Mouse (Mus musculus): Measurements from ENCODE around the gene Tmem53. TPM values are rescaled to one million over a fixed set of nuclear protein-coding genes. Genes with fewer than 3 reads are reported as not detected.

Gene Tmem53
- 53.1 and 57.3 TPM in 2 replicates for total RNA-seq (2021)
- long read RNA-seq, experiment 1, transcript Tmem53-203 (3 exons, 923 nt) = minor isoform, 7 of 104 reads
- long read RNA-seq, experiment 1, transcript Tmem53-201 (3 exons, 991 nt) = major isoform, 78 of 104 reads
- long read RNA-seq, experiment 1, partial matches to known transcripts = 1 of 104 reads
- long read RNA-seq, experiment 1, other reads (novel, unspliced or antisense) = 18 of 104 reads
- long read RNA-seq, experiment 2, transcript Tmem53-201 (3 exons, 991 nt) = major isoform, 72 of 83 reads
- long read RNA-seq, experiment 2, partial matches to known transcripts = 0 of 83 reads
- long read RNA-seq, experiment 2, other reads (novel, unspliced or antisense) = 8 of 83 reads

- peak; percentile 98 for DNase-seq
These were observed at the start of gene Tmem53, which contains the start of gene Armh1 for GRCm38 (mm10) chr4:117251801-117252316. Gene Tmem53, plus strand, starts transcription at chr4:117251951. Gene Armh1, minus strand, starts transcription at chr4:117252125.

DNA sequence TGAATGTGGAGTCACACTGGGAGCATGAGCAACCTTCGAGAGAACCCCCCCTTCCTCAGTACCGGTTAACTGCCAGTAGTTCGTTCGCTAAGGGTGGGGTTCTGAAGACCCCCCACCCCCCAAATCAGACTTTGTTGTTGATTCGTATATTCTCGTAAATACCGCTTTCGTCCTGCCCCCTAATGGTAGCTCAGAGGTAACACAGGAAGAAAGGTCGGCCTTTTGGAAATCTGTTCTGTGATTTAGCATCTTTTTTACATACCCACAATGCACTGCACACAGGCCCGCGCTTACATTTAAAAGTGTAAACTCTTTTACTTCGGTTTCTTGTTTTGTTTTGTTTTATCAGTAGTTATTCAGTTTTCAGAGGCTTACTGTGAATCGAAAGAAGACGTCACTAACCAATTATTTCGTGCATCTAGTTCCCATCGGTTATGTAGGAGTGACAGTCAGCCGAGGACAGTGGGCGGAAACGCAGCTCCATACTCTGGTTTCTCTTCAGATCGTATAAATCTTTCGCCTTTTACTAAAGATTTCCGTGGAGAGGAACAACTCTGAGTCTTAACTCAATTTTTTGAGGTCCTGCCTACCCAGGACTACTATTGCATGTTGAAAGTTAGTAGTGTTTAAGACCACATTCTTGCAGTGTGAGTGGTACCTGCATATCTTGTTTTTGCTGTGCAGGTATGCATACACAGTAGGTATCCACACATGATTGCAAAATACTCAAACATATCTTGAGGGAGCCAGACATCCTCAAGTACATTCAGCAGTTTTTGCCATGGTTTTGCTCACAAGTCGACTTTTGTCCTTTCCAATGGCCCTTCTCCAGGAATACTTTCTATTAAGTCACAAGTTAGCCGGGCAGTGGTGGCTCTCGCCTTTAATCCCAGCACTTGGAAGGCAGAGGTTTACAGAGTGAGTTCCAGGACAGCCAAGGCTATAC, 49.4 kb upstream of the Tmem53 start:
- peak; percentile 66 for DNase-seq

- DNase-seq = no peak
These were observed 48.8 kb upstream of the Tmem53 start for GRCm38 (mm10) chr4:117202992-117203354.

GRCm38 (mm10) chr4:117209592-117209991, 42.2 kb upstream of the Tmem53 start:
- DNase-seq = no peak

DNA sequence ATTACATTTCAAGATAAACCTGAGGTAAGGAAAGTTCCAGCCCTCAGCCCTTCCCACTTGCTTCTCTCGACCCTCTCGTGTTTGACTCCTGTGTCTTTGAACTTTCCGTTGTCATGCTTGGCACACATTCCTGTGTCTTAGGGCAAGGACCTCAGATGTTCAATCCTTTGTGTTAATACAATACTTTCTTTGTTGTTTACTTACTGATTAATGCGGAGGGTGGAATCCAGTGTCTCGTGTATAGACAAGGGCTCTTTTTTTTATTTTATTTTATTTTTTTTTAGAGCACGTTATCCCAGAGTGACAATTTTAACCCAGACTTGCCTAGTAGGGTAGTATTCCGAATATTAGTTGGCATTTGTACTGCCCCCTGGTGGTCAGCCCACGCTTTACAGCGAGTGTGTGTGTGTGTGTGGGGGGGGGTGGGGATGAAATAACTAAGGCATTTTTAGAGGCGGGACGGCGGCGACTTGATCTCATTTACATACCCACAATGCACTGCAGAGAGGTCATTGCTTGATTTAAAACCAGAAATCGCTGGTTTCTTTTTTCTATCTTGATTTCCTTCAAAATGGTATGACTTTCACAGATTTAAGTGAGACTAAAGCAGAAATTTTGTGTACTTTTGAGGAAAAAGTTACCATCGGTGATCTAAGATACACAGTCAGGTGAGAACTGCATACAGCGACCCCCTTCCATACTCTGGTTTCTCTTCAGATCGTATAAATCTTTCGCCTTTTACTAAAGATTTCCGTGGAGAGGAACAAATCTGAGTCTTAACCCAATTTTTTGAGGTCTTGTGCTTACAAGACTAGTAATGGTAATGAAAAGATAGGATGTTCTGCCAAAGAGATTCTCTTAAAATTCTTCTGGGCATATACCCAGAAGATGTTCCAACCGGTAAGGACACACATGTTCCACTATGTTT, 41.3 kb upstream of the Tmem53 start:
- peak; percentile 93 for DNase-seq

DNA sequence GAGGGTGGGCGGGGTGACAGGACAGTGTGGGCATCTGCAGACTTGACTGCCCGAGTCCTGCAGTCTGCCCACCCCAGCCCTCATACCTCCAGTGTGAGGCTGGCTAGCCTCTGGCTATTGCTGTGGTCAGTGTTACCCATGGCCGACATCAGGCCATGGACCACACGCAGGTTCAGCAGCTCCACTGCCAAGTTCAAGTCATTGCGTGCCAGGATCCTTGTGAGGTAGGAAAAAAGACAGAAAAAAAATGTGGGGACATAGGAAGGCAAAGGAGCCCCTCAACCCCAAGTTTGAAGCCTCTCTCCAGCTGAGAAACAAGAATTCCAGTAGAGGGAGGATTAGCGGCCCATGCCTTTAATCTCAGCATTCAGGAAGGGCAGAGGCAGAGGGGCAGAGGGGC, 37.5 kb upstream of the Tmem53 start:
- no peak for DNase-seq

DNA sequence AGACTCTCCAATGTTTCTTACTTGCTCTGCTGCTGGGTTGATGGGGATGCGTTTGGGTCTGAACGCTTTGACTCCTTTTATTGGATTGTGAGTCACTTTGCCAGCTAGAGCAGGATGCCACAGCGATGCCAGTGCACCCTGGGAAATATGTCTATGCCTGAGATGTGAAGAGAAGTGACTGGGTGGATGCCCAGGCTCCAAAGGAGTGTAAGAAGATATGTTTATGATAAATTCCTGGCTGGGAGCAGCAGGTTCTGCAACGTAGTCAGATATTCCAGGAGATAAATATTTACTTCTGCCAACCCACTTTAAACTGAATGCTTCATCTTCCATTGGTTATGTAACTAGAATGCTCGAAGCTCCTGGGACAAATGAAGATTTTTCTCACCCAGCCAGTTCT, 34.7 kb upstream of the Tmem53 start:
- DNase-seq = no peak

DNA sequence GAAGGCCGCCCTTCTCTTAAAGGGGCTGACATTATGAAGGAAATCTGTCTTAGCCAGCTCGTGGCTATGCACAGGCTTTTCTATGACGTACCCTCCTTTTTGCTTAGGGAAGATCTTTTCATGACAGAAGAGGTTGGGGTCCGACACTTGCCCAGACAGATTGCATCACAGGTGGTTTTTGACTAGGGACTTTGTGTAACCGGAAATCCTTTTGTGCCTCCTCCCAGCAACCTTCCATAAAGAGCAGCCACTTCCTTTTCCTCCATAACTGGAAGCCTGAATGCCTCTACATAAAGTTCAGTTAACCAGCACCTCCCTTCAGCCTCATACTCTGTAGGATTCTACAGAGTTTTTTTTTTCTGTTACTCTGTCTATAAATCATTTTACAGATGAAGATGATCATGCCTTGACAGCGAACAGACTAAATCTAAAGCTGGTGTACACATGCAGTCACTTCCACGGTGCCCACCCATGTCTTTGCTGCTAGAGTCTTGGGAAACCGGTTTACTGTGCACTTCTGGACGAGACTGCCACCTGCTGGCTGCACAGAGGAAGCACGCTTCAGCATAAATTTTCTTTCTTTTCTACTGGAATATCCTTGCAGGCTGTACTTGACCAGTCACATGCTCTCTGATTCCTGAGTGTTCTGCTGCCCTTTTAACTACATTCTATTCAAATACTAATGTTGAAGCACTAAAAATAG, 33.1 kb upstream of the Tmem53 start:
- peak; percentile 75 for DNase-seq

DNA sequence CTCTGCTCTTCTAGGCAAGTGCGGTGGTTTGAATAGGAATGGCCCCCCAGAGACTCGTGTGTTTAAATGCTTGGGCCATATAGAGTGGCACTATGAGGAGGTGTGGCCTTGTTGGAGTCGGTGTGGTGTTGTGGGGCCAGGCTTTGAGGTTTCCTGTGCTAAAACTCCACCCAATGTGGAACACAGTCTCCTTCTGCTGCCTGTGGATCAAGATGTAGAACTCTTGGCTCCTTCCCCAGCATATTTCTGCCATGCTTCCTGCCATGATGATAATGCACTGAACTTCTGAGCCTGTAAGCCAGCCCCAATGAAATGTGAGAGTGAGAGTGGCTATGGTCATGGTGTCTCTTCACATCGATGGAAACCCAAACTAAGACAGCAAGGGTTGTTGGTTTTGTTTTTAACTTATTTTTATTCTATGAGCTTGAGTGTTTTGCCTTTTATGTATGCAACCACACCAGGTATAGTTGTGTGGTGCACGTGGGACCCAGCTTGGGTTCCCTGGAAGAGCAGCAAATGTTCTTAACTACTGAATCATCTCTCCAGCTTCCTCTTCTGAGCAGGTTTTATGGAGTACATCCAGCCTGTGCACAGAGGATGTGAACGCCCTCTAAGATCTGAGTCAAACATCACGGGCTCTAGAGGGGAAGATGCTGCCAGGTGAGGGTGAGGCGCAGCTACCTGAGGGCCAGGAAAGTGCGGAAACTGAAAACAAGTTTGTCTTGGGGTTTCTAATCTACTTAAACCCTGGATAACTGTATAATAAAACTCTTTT, 30.8 kb upstream of the Tmem53 start:
- no peak for DNase-seq

- peak; percentile 31 for DNase-seq
These were observed 29.9 kb upstream of the Tmem53 start for GRCm38 (mm10) chr4:117221836-117222235.

DNA sequence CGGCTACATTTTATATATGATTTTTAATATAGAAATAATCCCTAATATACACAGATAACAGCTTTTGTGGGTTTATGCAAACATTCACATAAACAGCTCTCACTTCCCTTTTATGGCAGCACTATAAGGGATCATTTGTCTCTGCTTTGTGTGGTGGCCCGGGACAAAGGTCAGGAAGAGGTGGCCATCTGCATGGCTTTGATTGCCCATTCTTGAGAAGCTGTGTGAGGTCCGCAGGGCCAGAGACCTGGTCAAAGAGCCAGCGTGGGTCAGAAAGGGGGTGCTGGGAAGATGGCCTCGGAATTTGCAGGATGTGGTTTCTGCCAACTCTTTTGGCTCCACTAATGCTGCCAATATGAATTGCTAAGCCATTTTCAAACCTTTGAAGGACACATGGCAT, 28.8 kb upstream of the Tmem53 start:
- no peak for DNase-seq

GRCm38 (mm10) chr4:117224122-117224521, 27.6 kb upstream of the Tmem53 start:
- DNase-seq = no peak

DNA sequence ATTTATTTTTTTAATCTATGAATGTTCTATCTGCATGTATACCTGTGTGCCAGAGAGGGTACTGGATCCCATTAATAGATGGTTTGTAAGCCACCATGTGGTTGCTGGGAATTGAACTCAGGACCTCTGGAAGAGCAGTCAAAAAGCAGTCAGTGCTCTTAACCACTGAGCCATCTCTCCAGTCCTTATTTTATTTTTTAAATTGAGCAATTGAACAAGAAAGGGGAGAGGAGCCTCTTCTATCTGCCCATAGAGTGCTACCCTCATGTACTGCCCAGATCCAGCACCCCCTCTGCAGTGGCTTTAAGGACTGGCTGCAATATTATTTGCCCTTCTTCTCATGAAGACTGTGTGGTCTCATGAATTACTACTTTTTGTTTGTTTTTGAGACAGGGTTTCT, 26.5 kb upstream of the Tmem53 start:
- no peak for DNase-seq

DNA sequence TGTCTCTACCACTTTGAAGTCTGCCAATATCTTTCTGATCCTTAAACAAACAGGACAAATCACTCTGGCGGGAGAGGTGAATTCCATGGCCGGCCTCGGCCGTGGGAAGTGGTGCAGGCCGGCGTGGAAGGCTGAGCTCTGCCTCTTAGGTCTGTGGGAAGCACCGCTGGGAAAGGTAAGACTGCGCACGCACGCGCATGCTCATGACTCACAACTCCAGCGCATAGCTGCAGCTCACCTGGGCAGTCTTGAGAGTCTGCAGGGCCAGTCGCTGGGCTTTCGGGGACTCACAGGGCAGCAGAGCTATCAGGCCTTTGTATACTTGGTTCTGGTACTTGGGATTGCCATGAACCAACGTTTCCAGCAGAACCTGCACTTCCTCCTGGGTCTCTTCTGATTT, 22.2 kb upstream of the Tmem53 start:
- DNase-seq = no peak

- DNase-seq = no peak
These were observed 21.4 kb upstream of the Tmem53 start for GRCm38 (mm10) chr4:117230331-117230730.

DNA sequence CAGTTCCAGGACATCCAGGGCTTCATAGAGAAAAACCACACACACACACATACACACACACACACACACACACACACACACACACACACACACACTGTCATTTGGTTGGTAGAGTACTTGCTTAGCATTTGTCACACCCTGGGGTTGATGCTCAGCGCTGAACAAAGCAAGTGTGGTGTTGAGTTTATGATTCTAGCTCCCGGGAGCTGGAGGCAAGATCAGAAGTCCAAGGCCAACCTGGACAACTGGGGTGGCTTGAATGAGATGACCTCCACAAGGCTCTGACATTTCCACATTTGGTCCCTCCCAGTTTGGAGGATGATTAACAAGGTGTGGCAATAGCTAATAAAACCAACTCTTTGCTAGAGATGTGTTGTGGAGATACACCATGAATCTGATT, 20.5 kb upstream of the Tmem53 start:
- peak; percentile 30 for DNase-seq

GRCm38 (mm10) chr4:117234166-117234741, 17.5 kb upstream of the Tmem53 start:
- no peak for DNase-seq

GRCm38 (mm10) chr4:117235822-117236221, 15.9 kb upstream of the Tmem53 start:
- no peak for DNase-seq

- no peak for DNase-seq
These were observed 12.6 kb upstream of the Tmem53 start for GRCm38 (mm10) chr4:117239153-117239552.

DNA sequence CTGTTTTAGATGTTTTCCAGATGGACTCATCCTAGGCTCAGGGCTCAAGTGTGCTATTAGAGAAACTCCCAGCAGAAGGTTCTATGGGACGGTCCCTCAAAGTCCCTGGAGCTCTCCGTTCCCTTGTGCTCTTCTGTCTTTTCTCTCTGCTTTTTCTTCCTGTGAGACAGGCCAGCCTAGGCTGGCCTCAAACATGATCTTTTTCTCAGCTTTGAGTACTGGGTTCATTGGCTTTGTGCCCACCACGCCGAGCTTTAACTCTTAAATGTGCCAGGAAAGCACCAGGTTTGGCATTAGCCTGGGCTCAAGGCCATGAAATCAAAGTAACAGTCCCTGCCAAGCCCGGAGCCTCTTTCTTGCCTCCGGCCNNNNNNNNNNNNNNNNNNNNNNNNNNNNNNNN, 10.9 kb upstream of the Tmem53 start:
- DNase-seq = peak; percentile 79

Measured in adrenal gland, postnatal 14 days (tissue).